Mouse (Mus musculus) retina, postnatal 7 days (tissue): ENCODE data around the gene Crbn.

Source experiments
- DNase-seq: peaks from one replicate; pipeline ENCODE4 v3.0.0-alpha.2; 2012; ENCODE audit warnings: low read depth, low spot score

The Crbn gene

DNA sequence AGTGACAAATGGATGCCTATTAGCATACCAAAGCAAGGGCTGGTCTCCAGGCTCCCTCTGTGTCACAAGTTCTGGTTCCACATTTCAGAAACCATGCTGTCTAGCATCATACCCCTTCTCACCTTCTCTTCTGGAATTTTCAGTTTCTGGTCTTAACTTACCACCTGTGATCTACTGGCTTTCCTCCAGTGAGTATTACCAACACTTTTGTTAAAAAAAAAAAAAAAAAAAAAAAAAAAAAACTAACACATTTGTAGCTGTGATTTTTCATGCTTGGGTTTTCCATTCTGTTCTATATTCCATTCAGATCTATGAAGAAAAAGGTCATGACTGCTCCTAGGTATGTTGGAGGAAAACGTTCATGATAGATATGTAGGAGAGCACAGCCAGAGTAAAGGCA, 34.0 kb downstream of the Crbn start:
- DNase-seq, result no peak

DNA sequence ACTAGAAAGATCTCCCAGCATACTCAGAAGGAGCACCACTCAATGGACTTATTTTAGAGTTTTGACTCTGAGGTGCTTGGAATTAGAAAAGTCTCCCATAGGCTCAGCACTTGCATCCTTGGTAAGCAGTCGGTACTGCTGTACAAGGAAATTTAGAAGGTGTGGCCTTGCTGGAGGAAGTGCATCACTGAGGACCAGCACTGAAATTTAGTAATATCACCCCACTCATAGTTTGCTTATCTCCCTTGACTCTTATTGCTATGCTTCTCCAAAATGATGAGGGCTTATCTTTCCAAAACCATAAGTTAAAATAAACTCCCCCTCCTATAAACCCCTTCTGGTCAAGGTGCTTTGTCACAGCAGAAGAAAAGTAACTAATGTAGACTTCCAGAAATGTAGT, 38.4 kb downstream of the Crbn start:
- no peak for DNase-seq

DNA sequence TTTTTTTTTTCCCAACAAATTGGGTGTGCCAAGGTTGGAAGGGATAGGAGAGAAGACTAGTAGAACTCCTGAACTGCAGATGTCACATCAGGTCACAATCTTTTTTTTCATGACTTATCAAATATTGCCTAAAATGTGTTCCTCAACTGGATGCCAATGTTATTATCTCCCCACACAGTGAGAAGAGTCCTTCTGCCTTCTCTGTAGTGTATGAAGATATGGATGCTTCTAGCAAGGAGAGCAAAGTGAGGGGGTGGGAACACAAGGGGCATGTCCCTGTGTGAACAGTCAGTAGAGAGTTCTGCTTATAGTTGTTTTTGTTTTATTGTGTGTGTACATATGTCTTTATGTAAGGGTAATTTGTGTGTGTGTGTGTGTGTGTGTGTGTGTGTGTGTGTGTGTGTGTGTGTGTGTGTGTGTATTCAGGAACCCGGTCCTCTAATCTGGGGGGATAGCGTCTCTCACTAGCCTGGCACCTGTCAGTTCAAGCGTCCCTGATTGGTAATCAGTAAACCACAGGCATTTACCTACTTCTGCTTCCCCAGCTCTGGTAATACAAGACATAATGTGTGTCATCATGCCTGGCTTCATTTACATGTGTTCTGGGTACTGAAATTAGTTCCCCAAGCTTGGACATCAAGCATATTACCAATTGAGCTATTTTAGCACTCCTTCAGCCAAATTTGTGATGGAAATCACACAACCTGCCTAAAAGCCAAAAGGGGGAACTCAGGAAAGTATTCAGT, 39.2 kb downstream of the Crbn start:
- no peak for DNase-seq

DNA sequence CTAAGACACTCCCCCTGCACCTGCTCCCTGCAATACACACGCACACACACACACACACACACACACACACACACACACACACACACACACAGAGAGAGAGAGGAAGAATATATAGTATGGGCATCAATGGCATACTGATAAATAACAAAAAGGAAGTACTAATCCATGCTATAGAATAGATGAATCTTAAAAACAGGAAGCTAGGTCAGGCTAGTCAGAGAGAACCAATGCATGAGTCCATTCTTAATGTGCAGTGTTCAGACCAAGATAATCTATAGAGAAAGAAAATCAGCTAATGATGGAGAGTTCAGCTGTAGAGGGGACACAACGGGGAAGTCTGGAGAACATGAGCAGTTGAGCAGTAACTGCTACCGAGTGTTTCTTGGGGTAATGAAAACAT, 41.6 kb downstream of the Crbn start:
- DNase-seq, result no peak

DNA sequence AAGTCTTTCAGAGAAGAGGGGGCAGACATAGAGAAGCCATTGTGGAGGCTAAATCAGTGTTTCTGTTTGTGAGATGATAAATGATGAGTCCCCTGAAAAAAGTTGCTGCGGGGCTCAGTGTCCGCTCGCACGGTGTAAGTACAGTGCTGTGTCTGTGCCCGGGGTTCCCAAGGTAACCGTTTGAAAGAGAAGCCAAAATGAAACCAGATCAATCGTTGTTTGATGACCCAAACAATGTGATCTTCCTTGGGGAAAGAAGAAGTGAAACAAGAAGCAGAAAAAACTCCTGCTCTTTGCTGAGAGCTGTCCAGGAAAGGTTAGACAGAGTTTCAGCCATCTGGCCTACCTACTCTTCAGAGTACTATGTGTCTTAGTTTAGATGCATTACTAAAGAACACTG, 49.6 kb downstream of the Crbn start:
- no peak for DNase-seq

DNA sequence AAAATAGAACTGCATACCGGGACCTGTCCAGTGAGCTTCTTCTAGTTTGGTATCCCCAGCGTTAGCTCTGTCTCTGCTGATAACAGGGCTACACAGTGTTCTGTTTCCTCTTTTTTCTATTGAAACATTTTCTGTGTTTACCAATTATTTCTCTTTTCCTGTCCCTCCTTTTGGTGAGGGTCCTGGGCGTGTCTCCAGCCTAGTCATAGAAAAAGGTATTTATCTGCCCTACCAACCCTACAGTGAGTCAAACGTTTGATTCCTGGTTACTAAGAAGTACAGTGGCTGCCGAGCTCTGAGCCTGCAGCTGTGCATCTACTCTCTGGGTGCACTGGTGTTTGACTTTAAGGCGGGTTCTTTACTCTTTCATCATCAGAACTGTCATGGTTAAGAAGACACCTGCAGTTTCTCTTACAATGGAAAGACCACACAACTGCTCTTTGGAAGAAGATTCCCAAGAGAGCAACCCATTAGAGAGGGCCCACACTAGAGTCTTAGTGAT, 50.9 kb downstream of the Crbn start, which contains the start of gene Il5ra:
Gene Il5ra (minus strand): TSS at position 151 of the 502 bp plus-strand sequence.
- no peak for DNase-seq

DNA sequence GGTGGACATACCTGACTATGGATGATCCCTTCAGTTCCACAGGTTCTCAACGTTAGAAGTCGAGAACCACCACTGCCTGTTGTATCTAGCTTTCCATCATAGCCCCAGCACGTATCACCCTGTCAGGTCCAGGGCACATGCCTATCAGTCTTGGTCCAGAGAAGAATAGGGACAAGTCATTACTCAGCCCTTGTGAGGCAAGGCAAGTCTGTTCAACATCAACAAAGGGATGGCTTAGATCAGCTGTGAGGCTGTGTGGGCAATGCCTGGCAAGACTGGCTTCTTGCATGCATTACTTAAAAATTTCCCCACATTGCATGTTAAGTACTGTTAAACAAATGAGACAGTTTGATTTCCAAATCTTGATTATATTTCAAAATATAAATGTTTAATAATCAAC, 52.1 kb downstream of the Crbn start:
- no peak for DNase-seq

DNA sequence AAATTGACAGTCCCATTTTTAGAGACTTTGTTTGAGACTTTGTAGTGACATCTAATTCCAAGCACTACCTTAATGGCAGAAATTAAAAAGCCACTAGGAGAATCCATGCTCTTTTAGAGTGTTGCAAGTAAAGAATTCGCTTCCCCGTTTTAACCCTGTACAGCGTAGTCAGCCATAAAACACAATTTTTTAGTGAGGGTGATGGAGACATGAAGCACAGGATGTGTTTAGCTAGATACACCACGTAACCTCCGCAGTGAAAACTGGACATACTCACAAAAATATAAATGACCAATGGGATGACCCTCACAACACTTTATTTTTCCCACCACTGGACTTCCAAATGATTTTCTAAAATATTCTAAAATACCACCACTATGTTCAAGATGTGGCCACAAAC, 52.6 kb downstream of the Crbn start:
- DNase-seq, result no peak

DNA sequence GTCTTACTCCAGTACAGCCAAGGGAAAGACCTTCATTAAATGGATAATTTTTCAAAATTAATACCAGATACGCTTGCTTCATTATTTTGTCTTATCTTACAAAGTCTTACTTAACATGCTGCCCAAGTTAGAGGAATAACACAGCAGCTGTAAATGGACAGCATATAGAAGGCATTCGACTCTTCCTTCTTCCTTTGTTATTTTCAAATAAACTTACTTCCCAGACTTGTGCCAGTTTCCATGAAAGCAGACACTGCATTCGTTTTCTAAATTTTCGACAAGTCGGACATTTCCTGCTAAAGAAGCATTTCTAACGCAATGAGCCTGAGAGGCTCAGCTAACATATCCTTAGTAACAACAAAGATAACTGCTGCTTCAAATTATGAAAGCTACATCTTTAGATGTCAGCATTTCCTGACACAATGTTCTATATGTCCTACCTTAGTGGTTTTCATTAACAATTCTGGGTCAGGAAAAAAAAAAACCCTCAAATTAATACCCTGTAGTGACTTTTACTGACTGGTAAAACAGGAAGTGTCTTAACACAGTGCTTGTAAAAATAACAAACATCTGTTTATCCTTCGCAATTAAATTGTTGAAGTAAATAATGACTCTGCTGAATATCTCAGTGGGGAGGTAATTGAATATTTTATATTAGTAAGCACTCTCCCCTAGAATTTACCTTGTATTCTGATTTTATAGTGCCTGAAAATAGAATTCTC, 54.0 kb downstream of the Crbn start:
- no peak for DNase-seq

DNA sequence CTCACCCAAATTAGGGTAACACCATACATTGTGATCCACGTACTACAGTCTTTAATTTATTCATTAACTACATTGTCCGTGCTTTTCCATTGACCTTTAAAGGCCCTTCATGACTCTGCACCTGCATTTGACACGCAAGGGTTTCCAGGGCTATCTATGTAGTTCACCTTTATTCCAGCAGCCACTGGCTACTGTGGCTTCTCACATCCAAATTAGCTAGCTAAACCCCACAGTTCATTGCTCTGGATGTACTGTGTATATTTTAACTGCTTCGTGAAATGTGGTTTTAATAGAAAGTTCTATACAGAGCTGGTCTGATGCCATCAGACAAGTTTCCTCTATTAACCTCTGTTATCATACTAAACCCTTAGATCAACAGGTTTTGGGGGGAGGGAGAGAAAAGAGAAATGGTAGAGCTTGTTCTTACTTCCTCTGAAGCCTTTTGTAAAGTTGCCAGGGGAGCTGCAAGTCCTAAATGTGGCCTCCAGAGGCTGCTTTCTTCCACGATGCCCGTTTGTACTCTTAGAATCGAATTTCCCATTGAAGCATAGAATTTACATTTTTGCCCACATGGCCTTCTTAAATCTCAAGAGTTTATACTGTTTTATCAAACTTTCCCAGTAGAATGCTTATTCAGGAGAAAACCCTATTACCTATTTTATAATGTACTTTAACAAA, 56.2 kb downstream of the Crbn start:
- no peak for DNase-seq

DNA sequence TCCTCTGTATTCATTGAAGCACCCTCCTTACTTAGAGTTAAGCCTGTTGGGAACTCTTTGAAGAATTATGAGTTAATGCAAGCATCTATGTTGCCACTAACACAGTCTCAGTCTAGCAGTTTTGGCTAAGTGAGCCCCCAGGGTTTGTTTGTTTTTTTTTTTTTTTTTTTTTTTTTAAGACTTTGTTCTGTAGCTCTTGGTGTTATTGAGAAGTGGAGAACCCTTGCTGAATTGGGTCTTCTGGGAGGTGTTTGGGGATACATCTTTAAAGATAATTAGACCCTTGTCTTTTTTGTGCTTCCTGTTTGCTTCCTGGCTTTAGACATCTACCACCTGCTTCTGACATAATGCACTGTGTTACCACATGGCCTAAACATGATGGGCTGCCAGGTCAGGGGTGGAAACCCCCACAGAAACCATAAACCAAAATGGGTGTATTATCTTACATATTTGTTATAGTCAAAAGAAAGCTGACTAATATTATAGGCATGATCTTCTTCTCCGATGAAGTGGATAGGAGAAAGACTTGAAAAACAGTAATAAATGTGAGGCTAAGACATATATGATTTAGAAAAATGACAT, 59.5 kb downstream of the Crbn start:
- no peak for DNase-seq

DNA sequence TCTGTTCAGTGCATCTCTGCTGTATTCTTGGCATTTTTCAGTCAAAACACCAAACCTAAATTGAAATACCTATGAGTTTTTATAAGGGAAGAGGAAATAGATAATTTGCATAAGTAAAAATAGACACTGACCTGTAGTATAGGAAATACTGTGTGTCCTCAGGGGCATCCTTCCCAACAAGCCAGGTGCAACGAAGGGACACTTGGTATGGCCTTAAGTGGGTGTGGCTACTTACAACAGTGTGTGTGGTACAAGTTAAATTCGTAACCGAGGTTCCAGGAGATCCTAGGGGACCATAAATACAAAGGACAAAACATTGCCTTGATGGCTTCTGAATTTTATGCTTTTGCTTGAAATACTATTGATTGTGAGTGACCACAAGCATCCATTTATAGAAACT, 61.6 kb downstream of the Crbn start:
- no peak for DNase-seq

DNA sequence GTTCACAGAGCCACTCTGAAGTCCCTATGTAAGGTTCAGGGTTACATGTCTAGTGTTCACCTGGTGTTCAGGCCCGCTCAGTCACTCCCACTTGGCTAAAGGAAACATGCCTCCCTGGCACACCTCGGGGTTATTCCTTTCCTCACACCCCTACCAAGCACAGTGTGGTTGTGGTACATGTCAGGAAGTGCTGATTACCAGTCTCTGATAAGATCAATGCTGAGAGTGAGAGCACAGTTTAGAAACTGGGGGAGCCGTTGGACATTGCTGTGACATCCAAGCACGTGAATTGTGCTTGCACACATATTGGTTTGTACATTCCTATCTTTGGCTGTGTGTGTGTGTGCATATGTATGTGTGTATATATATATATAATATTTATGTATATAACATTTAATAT, 67.3 kb downstream of the Crbn start:
- DNase-seq, result no peak
